Mouse (Mus musculus) gastrocnemius, adult 2 months (tissue): ENCODE data around the gene Olfr963. TPM values are rescaled to one million over a fixed set of nuclear protein-coding genes. Genes with fewer than 3 reads are reported as not detected.

Experiments used
- DNase-seq: peaks from one replicate; pipeline ENCODE4 v3.0.0; 2022
- H3K27ac ChIP-seq: fragments of 200-600 bp; 2 replicates; pipeline ENCODE4 v1.8.1; 2022; ENCODE audit warnings: mild to moderate bottlenecking
- H3K4me3 ChIP-seq: fragments of 200-600 bp; 2 replicates; pipeline ENCODE4 v1.8.1; 2022; ENCODE audit warnings: mild to moderate bottlenecking, moderate library complexity
- CTCF ChIP-seq: fragments of 200-600 bp; IDR thresholded peaks from 2 replicates; pipeline ENCODE4 v1.8.1; 2022; ENCODE audit warnings: antibody characterized with exemption, mild to moderate bottlenecking, moderate library complexity
- intact Hi-C: fragments of 180-260 bp; cut with DNase I; formaldehyde crosslinking; loops from one replicate; pipeline ENCODE4 v1.15.1; 2025
- total RNA-seq, 2 experiments: library from RNA; stranded (reverse); gene quantifications; 2 replicates each; pipeline ENCODE4 v1.2.3; 2021

Olfr963 gene
- total RNA-seq, 2 experiments from 2014 or later, result not detected

DNA sequence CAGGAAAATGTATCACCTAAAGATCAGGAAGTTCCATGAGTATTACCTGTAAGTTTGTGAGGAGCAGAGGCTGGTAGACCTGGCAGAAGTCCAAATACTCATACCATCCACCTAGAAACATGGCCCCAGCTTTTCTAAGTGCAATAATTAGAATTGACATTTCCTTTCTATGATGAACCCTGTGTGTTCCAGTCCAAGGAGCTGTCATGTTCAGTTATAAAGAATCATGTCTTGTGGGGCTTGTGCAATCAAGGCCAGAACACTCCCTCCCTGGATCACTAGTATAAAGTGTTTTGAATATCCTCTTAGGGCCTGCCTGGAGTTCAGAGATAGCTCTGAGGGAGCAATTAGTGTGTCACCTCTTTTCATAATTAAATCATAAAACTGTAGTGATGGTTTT, 40.0 kb downstream of the Olfr963 start, which contains the start of gene Olfr149:
Olfr149 (minus strand) TSS at position 101 of the 400 bp plus-strand sequence.
- Histone ChIP-seq H3K4me3 (no peak within 1 kb of the TSS), H3K27ac (no peak within 1 kb of the TSS)
- no peak for TF ChIP-seq CTCF
- intact Hi-C loops, result no loop called here
- no peak for DNase-seq

DNA sequence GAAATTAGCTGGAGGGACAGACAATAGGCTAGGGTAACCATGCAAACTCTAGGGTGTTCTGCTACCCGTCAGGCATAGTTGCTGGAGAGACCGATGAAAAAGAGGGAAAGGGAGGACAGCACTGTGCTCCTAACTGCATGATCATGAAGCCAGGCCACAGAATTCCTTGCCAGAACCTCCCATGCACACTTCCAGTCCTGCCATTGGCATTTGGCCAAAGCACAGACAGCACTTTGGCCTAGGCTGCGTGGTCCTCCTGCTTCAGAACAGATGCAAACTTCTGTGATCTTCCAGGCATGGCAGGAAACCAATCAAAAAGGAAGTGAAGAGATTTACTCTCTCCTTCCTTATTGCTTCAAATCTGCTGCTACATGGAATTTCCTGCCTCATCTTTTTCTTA, 42.0 kb downstream of the Olfr963 start:
- no peak for TF ChIP-seq CTCF
- H3K27ac ChIP-seq, result no peak overlapping the region
- no peak overlapping the region for H3K4me3 ChIP-seq
- intact Hi-C loops, result no loop called here
- peak; percentile 15 for DNase-seq

DNA sequence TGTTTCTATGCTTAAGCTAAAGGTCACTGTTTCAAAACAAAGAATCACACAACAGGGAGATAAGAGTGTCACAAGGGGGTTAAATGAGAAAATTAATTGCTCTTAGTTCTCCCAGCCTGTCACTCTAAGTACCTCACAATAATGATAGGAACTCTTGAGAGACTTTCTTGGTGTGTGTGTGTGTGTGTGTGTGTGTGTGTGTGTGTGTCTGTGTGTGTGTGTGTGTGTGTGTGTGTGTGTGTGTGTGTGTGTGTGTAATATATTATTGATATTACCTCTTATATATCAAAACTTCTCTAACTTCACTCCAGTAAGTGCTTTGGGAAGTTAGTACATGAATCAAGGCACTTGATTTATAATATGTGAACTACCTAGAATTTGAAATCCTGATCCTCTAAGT, 44.0 kb downstream of the Olfr963 start, which contains the start of gene Olfr965:
Olfr965 (plus strand) TSS at position 301 of the 400 bp plus-strand sequence.
- no peak for DNase-seq
- Histone ChIP-seq H3K27ac (no peak within 1 kb of the TSS), H3K4me3 (no peak within 1 kb of the TSS)
- TF ChIP-seq CTCF, result no peak
- intact Hi-C loops, result no loop called here

Other genes starting within 250 kb of the Olfr963 start
- not detected for gene Olfr952, start 240.1 kb upstream of the Olfr963 start, total RNA-seq
- gene Olfr954, start 210.5 kb upstream of the Olfr963 start, total RNA-seq, result not detected
- gene Olfr955, start 195.3 kb upstream of the Olfr963 start, total RNA-seq, result not detected
- not detected for gene Olfr44, start 173.2 kb upstream of the Olfr963 start, total RNA-seq
- gene Olfr957, start 151.4 kb upstream of the Olfr963 start, total RNA-seq, result not detected
- not detected for gene Olfr958, start 113.2 kb upstream of the Olfr963 start, total RNA-seq
- gene Olfr959, start 91.6 kb upstream of the Olfr963 start, total RNA-seq, result not detected
- gene AW551984, start 62.8 kb upstream of the Olfr963 start, total RNA-seq, result under 1 TPM; 0.26 to 0.67 TPM
- gene Olfr148, start 56.5 kb upstream of the Olfr963 start, total RNA-seq, result not detected
- not detected for gene Olfr960, start 45.8 kb upstream of the Olfr963 start, total RNA-seq
- not detected for gene Olfr961, start 22.1 kb upstream of the Olfr963 start, total RNA-seq
- gene Olfr149, start 39.9 kb downstream of the Olfr963 start, total RNA-seq, result not detected
- not detected for gene Olfr965, start 44.1 kb downstream of the Olfr963 start, total RNA-seq
- gene Olfr150, start 63.8 kb downstream of the Olfr963 start, total RNA-seq, result not detected
- not detected for gene Olfr967, start 79.0 kb downstream of the Olfr963 start, total RNA-seq
- gene Olfr968, start 116.0 kb downstream of the Olfr963 start, total RNA-seq, result not detected
- not detected for gene Olfr969, start 123.7 kb downstream of the Olfr963 start, total RNA-seq
- gene Olfr970, start 141.7 kb downstream of the Olfr963 start, total RNA-seq, result not detected
- gene Olfr971, start 169.7 kb downstream of the Olfr963 start, total RNA-seq, result not detected
- gene Olfr972, start 199.2 kb downstream of the Olfr963 start, total RNA-seq, result not detected
- gene Olfr229, start 240.1 kb downstream of the Olfr963 start, total RNA-seq, result not detected